Mouse (Mus musculus) cerebellum, adult 11-12 months (tissue): Measurements from ENCODE around the gene Sec24b.

Experiments used
- DNase-seq: peaks from one replicate; pipeline ENCODE4 v3.0.0; 2022

Sec24b gene

GRCm38 (mm10) chr3:130061281-130061680, at the start of gene Sec24b:
TSS of gene Sec24b (minus strand) at chr3:130061553.
- DNase-seq, result peak; percentile 46

GRCm38 (mm10) chr3:130104471-130104870, 43.1 kb upstream of the Sec24b start:
- DNase-seq, result no peak

GRCm38 (mm10) chr3:130103486-130103885, 42.1 kb upstream of the Sec24b start:
- no peak for DNase-seq

GRCm38 (mm10) chr3:130095160-130095781, 33.9 kb upstream of the Sec24b start:
- no peak for DNase-seq

- DNase-seq, result no peak
Observed at GRCm38 (mm10) chr3:130094125-130094704, 32.9 kb upstream of the Sec24b start.

GRCm38 (mm10) chr3:130090460-130090859, 29.1 kb upstream of the Sec24b start:
- DNase-seq, result no peak

GRCm38 (mm10) chr3:130088654-130089053, 27.3 kb upstream of the Sec24b start:
- no peak for DNase-seq

GRCm38 (mm10) chr3:130087466-130087865, 26.1 kb upstream of the Sec24b start:
- no peak for DNase-seq

GRCm38 (mm10) chr3:130086372-130087080, 25.2 kb upstream of the Sec24b start:
- DNase-seq, result no peak

- no peak for DNase-seq
Observed at GRCm38 (mm10) chr3:130083312-130083711, 22.0 kb upstream of the Sec24b start.

GRCm38 (mm10) chr3:130080666-130081065, 19.3 kb upstream of the Sec24b start:
- DNase-seq, result no peak

GRCm38 (mm10) chr3:130079794-130080193, 18.4 kb upstream of the Sec24b start:
- peak; percentile 27 for DNase-seq

- DNase-seq, result no peak
Observed at GRCm38 (mm10) chr3:130077291-130077690, 15.9 kb upstream of the Sec24b start.

GRCm38 (mm10) chr3:130075746-130076145, 14.4 kb upstream of the Sec24b start:
- DNase-seq, result no peak

GRCm38 (mm10) chr3:130073085-130073484, 11.7 kb upstream of the Sec24b start:
- no peak for DNase-seq

- DNase-seq, result no peak
Observed at GRCm38 (mm10) chr3:130071918-130072317, 10.6 kb upstream of the Sec24b start.

GRCm38 (mm10) chr3:130060396-130061029, 840 bp downstream of the Sec24b start:
- DNase-seq, result peak; percentile 84

- peak; percentile 35 for DNase-seq
Observed at GRCm38 (mm10) chr3:130059805-130060395, 1.5 kb downstream of the Sec24b start.

GRCm38 (mm10) chr3:130058488-130058887, 2.9 kb downstream of the Sec24b start:
- DNase-seq, result no peak

- DNase-seq, result no peak
Observed at GRCm38 (mm10) chr3:130057569-130058345, 3.6 kb downstream of the Sec24b start.

- no peak for DNase-seq
Observed at GRCm38 (mm10) chr3:130055416-130056385, 5.7 kb downstream of the Sec24b start.
